Comparison of ENCODE assay signal across 10 mouse cellular contexts in the genomic region with DNA sequence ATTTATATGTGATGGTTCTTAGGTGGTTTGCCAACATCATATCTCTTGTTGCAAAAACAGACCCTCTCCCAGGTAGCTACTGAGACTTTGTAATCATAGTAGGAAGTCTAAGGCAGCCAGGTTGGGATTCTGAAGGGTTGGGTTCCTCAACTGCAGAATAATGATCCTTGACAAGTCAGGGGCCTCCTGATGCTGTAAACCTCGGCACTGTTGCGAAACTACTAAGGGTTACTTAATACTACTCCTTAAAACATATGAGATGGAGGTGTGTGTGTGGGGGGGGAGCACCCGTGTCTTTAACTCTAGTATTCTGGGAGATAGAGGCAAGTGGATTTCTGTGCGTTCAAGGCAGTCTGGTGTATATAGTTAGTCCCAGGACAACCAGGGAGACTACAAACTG. TPM values are rescaled to one million over a fixed set of nuclear protein-coding genes. Genes with fewer than 3 reads are reported as not detected.
DNase-seq lines count a peak whose midpoint lies in the region; ATAC-seq and TF ChIP-seq lines count a peak whose summit lies in the region.
"Had no signal": no experiment of that assay in that cellular context is flagged by ENCODE, and none has a peak within 500 bp of the region (broad histone marks: within the 10 kb centered on the region; RNA-seq: fewer than 3 reads in every experiment).

No protein-coding gene starts in this region.

- ATAC-seq in kidney, embryonic 14.5 days (ENCODE audit: low FRiP score, low TSS enrichment) = no peak
- ATAC-seq in embryonic facial prominence, embryonic 15.5 days (ENCODE audit: insufficient number of reproducible peaks, low FRiP score, low TSS enrichment, low read depth) = no peak
- no peak for ATAC-seq in intestine, embryonic 16.5 days
- no peak for ATAC-seq in midbrain, postnatal 0 days (ENCODE audit: low FRiP score)
- no peak for ATAC-seq in megakaryocyte, adult 5-6 weeks (ENCODE audit: poor library complexity, severe bottlenecking)

- H3K36me3 ChIP-seq in kidney, embryonic 14.5 days (ENCODE audit: control insufficient read depth, insufficient read depth, low read length) = no peaks in the 10 kb centered on the region
- peaks cover 3% of the 10 kb centered on the region; the same call in 1 of the 2 replicates for H3K36me3 ChIP-seq in embryonic facial prominence, embryonic 15.5 days
- H3K36me3 ChIP-seq in intestine, embryonic 16.5 days (ENCODE audit: control insufficient read depth, insufficient read depth, low read length) = no peaks in the 10 kb centered on the region
- H3K36me3 ChIP-seq in midbrain, postnatal 0 days (ENCODE audit: insufficient read depth, low read length) = no peaks in the 10 kb centered on the region

- no peak for TF ChIP-seq CTCF in midbrain, postnatal 0 days (IDR thresholded peaks at IDR 0.05)

- no peaks in the 10 kb centered on the region for H3K9me3 ChIP-seq in kidney, embryonic 14.5 days (ENCODE audit: control insufficient read depth, low read length)
- H3K9me3 ChIP-seq in embryonic facial prominence, embryonic 15.5 days (replicated peaks) = no peaks in the 10 kb centered on the region
- H3K9me3 ChIP-seq in intestine, embryonic 16.5 days (ENCODE audit: control insufficient read depth, low read length) = no peaks in the 10 kb centered on the region
- no peaks in the 10 kb centered on the region for H3K9me3 ChIP-seq in midbrain, postnatal 0 days (ENCODE audit: low read length)
- H3K9me3 ChIP-seq: G1E had no signal

- H3K27me3 ChIP-seq in kidney, embryonic 14.5 days (ENCODE audit: control insufficient read depth, insufficient read depth, low read length) = no peaks in the 10 kb centered on the region
- no peaks in the 10 kb centered on the region for H3K27me3 ChIP-seq in embryonic facial prominence, embryonic 15.5 days
- no peaks in the 10 kb centered on the region for H3K27me3 ChIP-seq in intestine, embryonic 16.5 days (replicated peaks; ENCODE audit: control insufficient read depth, insufficient read depth, low read length)
- H3K27me3 ChIP-seq in midbrain, postnatal 0 days (ENCODE audit: insufficient read depth, low read length) = no peaks in the 10 kb centered on the region

- peaks cover 14% of the 10 kb centered on the region for H3K4me1 ChIP-seq in kidney, embryonic 14.5 days (ENCODE audit: control insufficient read depth, insufficient read depth, low read length)
- H3K4me1 ChIP-seq in embryonic facial prominence, embryonic 15.5 days = peaks cover 19% of the 10 kb centered on the region
- H3K4me1 ChIP-seq in intestine, embryonic 16.5 days (ENCODE audit: control insufficient read depth, insufficient read depth, low read length) = peaks cover 14% of the 10 kb centered on the region
- H3K4me1 ChIP-seq in midbrain, postnatal 0 days (ENCODE audit: insufficient read depth, low read length) = peaks cover 9% of the 10 kb centered on the region

- peak overlapping the region; percentile 62 for H3K4me3 ChIP-seq in kidney, embryonic 14.5 days (ENCODE audit: low read length)
- H3K4me3 ChIP-seq in embryonic facial prominence, embryonic 15.5 days (replicated peaks) = peak overlapping the region; percentile 87
- peak overlapping the region; percentile 84 for H3K4me3 ChIP-seq in intestine, embryonic 16.5 days (ENCODE audit: low read length)
- H3K4me3 ChIP-seq in midbrain, postnatal 0 days (ENCODE audit: low read depth, low read length) = peak overlapping the region; percentile 70

- H3K27ac ChIP-seq in kidney, embryonic 14.5 days (ENCODE audit: low read depth, low read length) = no peak overlapping the region
- H3K27ac ChIP-seq in embryonic facial prominence, embryonic 15.5 days (replicated peaks) = no peak overlapping the region
- H3K27ac ChIP-seq in intestine, embryonic 16.5 days (ENCODE audit: low read length) = no peak overlapping the region
- no peak overlapping the region for H3K27ac ChIP-seq in midbrain, postnatal 0 days (ENCODE audit: low read depth, low read length)

- peak overlapping the region; percentile 72 for H3K4me2 ChIP-seq in kidney, embryonic 14.5 days (replicated peaks; ENCODE audit: low read depth, low read length)
- peak overlapping the region; percentile 75 for H3K4me2 ChIP-seq in embryonic facial prominence, embryonic 15.5 days (replicated peaks)
- peak overlapping the region; percentile 70 for H3K4me2 ChIP-seq in intestine, embryonic 16.5 days (ENCODE audit: low read depth, low read length)
- H3K4me2 ChIP-seq in midbrain, postnatal 0 days (ENCODE audit: low read depth, low read length, poor library complexity, severe bottlenecking) = peak overlapping the region; percentile 75

- 42% methylated on average over 4 of the region's 4 CpGs for WGBS in kidney, embryonic 14.5 days
- WGBS in embryonic facial prominence, embryonic 15.5 days = 53% methylated on average over 4 of the region's 4 CpGs
- WGBS in intestine, embryonic 16.5 days = 46% methylated on average over 4 of the region's 4 CpGs
- WGBS in midbrain, postnatal 0 days = 87% methylated on average over 4 of the region's 4 CpGs

- no peak overlapping the region for H3K9ac ChIP-seq in kidney, embryonic 14.5 days (ENCODE audit: low read depth, low read length)
- H3K9ac ChIP-seq in embryonic facial prominence, embryonic 15.5 days = no peak overlapping the region
- H3K9ac ChIP-seq in intestine, embryonic 16.5 days (ENCODE audit: low read depth, low read length) = peak overlapping the region; percentile 86; the same call in 1 of the 2 replicates
- H3K9ac ChIP-seq in midbrain, postnatal 0 days (replicated peaks; ENCODE audit: low read length, poor library complexity, severe bottlenecking) = peak overlapping the region; percentile 82; the same call in 1 of the 2 replicates

- no peak for DNase-seq in kidney, adult 9 months
- DNase-seq in midbrain, postnatal 0 days (ENCODE audit: low spot score) = no peak
- DNase-seq in natural killer cell, adult 2 months (ENCODE audit: low spot score in 2 of 2) = no peak
- no peak for DNase-seq in spleen, adult 18-20 months
- DNase-seq: cerebellum, adult 11-12 months had no signal

RNA-seq across cellular contexts. Expression of a gene that starts 1.6 kb away (rescaled TPM):
- 10.5 and 17.5 TPM in 2 replicates for polyA plus RNA-seq in kidney, embryonic 14.5 days (2014; fragmentation: Nextera tagmentation; extraction: Ambion mirVana)
- 24.8 and 26.3 TPM in 2 replicates for polyA plus RNA-seq in embryonic facial prominence, embryonic 15.5 days (2015; fragmentation: Nextera tagmentation; extraction: Ambion mirVana)
- 23.7 and 25.0 TPM in 2 replicates for polyA plus RNA-seq in intestine, embryonic 16.5 days (2015; fragmentation: Nextera tagmentation; extraction: Ambion mirVana)
- total RNA-seq in midbrain, postnatal 0 days (2014; rRNA removed) = 24.2 and 28.6 TPM in 2 replicates
- 29.5 and 30.9 TPM in 2 replicates for polyA plus RNA-seq in midbrain, postnatal 0 days (2015; fragmentation: Nextera tagmentation; extraction: Ambion mirVana)
- 17.5 and 20.0 TPM in 2 replicates for total RNA-seq in megakaryocyte, adult 5-6 weeks (2015)
- 15.8 and 16.2 TPM in 2 replicates for total RNA-seq in megakaryocyte, adult 5-6 weeks (2017)

Comparison
In these comparisons a context has a peak if more than half of its experiments do, and no peak if none do; other contexts are left out.
1. H3K9ac ChIP-seq: peak in intestine, embryonic 16.5 days (single experiment) and midbrain, postnatal 0 days (single experiment); none in kidney, embryonic 14.5 days (single experiment) and embryonic facial prominence, embryonic 15.5 days (single experiment).
2. Peak in every context shown above with its lines, with median percentiles within 50 percentile points of each other: H3K4me2 ChIP-seq and H3K4me3 ChIP-seq.